Mouse (Mus musculus): ENCODE data around the gene Gm3435. TPM values are rescaled to one million over a fixed set of nuclear protein-coding genes. Genes with fewer than 3 reads are reported as not detected.

The Gm3435 gene
- 6.4 TPM for total RNA-seq (2023)

DNA sequence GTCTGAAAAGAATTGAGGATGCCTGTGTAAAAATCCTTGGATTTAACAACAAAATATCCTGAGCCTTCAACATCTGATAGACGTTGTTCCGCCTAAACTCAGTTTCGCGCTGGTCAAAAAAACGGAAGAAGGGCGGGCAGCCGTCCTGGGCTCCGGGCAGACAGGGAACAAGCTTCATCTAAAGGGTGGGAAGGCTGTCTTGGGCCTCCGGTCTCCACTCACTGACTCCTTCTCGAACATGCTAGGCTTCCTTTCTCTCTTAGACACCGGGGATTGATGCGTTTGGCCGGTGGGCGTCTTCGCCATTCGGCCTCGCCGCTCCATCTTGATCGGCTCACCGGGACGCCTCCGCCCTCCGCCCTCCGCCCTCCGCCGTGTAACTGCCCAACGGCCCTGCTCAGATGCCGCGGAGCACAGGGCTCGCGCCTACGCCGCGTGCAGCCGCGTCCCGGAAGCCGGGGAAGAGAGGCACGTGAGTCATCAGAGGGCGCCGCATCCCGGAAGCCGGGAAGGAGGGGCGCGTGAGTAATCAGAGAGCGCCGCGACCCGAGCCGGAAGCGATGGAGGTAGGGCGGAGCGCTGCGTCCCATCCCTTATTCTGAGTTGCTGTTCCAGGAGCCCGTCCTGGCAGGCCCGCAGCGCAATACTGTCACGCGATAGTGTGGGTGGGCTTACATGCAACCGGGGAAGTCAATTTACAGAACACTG, at the start of gene Gm3435:
Gene Gm3435 (plus strand): TSS at position 471 of the 708 bp plus-strand sequence.

DNA sequence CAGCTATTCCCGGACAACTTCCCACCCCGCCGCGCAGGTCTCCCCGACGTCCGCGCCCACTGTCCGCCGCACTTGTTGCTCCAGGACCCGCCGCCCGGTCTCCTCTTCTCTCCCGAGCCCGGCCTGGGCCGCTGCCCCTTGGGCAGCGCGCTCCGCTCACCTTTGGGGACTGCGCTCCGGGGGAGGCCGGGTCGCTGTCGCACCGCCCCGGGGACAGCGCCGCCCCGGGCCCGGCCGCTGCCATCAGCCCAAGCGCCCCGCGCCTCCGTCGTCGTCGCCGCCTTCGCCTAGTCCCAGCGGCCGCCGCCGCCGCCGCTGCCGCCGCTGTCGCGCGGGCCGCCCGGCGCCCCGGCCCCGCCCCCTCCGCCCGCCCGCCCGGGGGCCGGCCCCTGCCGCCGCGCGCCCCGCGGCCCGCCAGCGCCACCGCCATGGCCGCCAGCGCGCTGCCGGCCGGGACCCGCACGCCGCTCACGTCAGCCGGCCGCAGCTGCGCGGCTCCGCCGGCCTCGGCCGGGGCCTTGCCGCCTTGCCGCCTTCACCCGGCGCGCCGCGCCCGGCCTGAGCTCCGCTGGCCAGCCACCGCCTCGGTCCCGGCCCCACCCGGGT, 48.9 kb upstream of the Gm3435 start, which contains the start of gene Phf10:
Gene Phf10 (minus strand): TSS at position 323 of the 606 bp plus-strand sequence.

DNA sequence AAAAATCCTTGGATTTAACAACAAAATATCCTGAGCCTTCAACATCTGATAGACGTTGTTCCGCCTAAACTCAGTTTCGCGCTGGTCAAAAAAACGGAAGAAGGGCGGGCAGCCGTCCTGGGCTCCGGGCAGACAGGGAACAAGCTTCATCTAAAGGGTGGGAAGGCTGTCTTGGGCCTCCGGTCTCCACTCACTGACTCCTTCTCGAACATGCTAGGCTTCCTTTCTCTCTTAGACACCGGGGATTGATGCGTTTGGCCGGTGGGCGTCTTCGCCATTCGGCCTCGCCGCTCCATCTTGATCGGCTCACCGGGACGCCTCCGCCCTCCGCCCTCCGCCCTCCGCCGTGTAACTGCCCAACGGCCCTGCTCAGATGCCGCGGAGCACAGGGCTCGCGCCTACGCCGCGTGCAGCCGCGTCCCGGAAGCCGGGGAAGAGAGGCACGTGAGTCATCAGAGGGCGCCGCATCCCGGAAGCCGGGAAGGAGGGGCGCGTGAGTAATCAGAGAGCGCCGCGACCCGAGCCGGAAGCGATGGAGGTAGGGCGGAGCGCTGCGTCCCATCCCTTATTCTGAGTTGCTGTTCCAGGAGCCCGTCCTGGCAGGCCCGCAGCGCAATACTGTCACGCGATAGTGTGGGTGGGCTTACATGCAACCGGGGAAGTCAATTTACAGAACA, 31.5 kb upstream of the Gm3435 start, which contains the start of the genes 9030025P20Rik and Gm3417:
Gene 9030025P20Rik (plus strand): TSS at position 107 of the 677 bp plus-strand sequence.
Gene Gm3417 (minus strand): TSS at position 429 of the 677 bp plus-strand sequence.

DNA sequence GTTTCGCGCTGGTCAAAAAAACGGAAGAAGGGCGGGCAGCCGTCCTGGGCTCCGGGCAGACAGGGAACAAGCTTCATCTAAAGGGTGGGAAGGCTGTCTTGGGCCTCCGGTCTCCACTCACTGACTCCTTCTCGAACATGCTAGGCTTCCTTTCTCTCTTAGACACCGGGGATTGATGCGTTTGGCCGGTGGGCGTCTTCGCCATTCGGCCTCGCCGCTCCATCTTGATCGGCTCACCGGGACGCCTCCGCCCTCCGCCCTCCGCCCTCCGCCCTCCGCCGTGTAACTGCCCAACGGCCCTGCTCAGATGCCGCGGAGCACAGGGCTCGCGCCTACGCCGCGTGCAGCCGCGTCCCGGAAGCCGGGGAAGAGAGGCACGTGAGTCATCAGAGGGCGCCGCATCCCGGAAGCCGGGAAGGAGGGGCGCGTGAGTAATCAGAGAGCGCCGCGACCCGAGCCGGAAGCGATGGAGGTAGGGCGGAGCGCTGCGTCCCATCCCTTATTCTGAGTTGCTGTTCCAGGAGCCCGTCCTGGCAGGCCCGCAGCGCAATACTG, 31.3 kb downstream of the Gm3435 start, which contains the start of the genes Ermard, Tcte3 and Gm3448:
Gene Ermard (plus strand): TSS at position 34 of the 555 bp plus-strand sequence.
Gene Tcte3 (minus strand): TSS at position 314 of the 555 bp plus-strand sequence.
Gene Gm3448 (minus strand): TSS at position 363 of the 555 bp plus-strand sequence.

Other genes with a start within 250 kb of the Gm3435 start
- gene Wdr27, start 67.0 kb upstream of the Gm3435 start, total RNA-seq (2023) = 0.80 TPM
- gene 1600012H06Rik, start 67.0 kb upstream of the Gm3435 start, total RNA-seq (2023) = 21.1 TPM
- gene Phf10, start 48.9 kb upstream of the Gm3435 start, total RNA-seq (2023) = 28.0 TPM
- gene 9030025P20Rik, start 31.7 kb upstream of the Gm3435 start, total RNA-seq (2023) = 23.0 TPM
- not detected for gene Gm3417, start 31.4 kb upstream of the Gm3435 start, total RNA-seq (2023)
- 139 TPM for gene Ermard, start 31.0 kb downstream of the Gm3435 start, total RNA-seq (2023)
- not detected for gene Tcte3, start 31.3 kb downstream of the Gm3435 start, total RNA-seq (2023)
- 8.3 TPM for gene Gm3448, start 31.4 kb downstream of the Gm3435 start, total RNA-seq (2023)